Mouse (Mus musculus) heart, postnatal 0 days (tissue): Measurements from ENCODE around the gene Kit. TPM values are rescaled to one million over a fixed set of nuclear protein-coding genes. Genes with fewer than 3 reads are reported as not detected.
A peak's percentile ranks its signal among the peaks of the same experiment; 100 is the strongest.

Experiments
- ATAC-seq: fragments of 200-750 bp; cut with Nextera tagmentation; 2 replicates; pipeline ENCODE4 v1.8.0; 2017; ENCODE audit warnings: low read depth, moderate number of reproducible peaks, moderate library complexity; ENCODE audit not compliant: insufficient read depth
- DNase-seq: peaks from one replicate; pipeline ENCODE4 v3.0.0-alpha.2; 2016; ENCODE audit warnings: low spot score
- H3K27ac ChIP-seq: fragments of 300-500 bp; sonication (generic); 2 replicates; pipeline ENCODE4 v1.5.1; 2014; ENCODE audit warnings: low read depth, mild to moderate bottlenecking
- H3K27me3 ChIP-seq: fragments of 300-500 bp; sonication (generic); 2 replicates; pipeline ENCODE4 v1.6.1; 2014; ENCODE audit warnings: low read length, mixed read lengths; ENCODE audit not compliant: control insufficient read depth, insufficient read depth
- H3K36me3 ChIP-seq: fragments of 300-500 bp; sonication (generic); replicated peaks from 2 replicates; pipeline ENCODE4 v1.6.1; 2014; ENCODE audit warnings: low read length, mixed read lengths; ENCODE audit not compliant: control insufficient read depth, insufficient read depth
- H3K4me1 ChIP-seq: fragments of 300-500 bp; sonication (generic); 2 replicates; pipeline ENCODE4 v1.6.1; 2014; ENCODE audit warnings: antibody characterized with exemption; ENCODE audit not compliant: control insufficient read depth, insufficient read depth
- H3K4me2 ChIP-seq: fragments of 300-500 bp; sonication (generic); 2 replicates; pipeline ENCODE4 v1.6.1; 2014; ENCODE audit warnings: low read depth, mild to moderate bottlenecking, low read length, moderate library complexity
- H3K4me3 ChIP-seq: fragments of 300-500 bp; sonication (generic); 2 replicates; pipeline ENCODE4 v1.5.1; 2014; ENCODE audit warnings: low read depth, low read length
- H3K9ac ChIP-seq: fragments of 300-500 bp; sonication (generic); replicated peaks from 2 replicates; pipeline ENCODE4 v1.6.1; 2014; ENCODE audit warnings: low read depth, low read length, mixed read lengths
- H3K9me3 ChIP-seq: fragments of 300-500 bp; sonication (generic); replicated peaks from 2 replicates; pipeline ENCODE4 v1.6.1; 2016; ENCODE audit warnings: low read length; ENCODE audit not compliant: control insufficient read depth
- CTCF ChIP-seq: IDR thresholded peaks from 2 replicates; pipeline ENCODE4 v1.5.1; 2016; ENCODE audit warnings: antibody characterized with exemption, control low read depth, low read depth
- EP300 ChIP-seq: IDR thresholded peaks from 2 replicates; pipeline ENCODE4 v1.6.1; 2016; ENCODE audit warnings: antibody characterized with exemption, low read depth
- WGBS: fragments of 180-500 bp; shearing (Covaris S2); extraction: QIAGEN DNeasy Blood & Tissue Kit; methylation state at CpG from one replicate; pipeline ENCODE4 v1.1.7; 2014; 5-methylcytosine and 5-hydroxymethylcytosine counted together
- polyA plus RNA-seq: library from polyadenylated mRNA; unstranded; fragments of >200 nt; fragmentation: Nextera tagmentation; extraction: Ambion mirVana; gene quantifications from 2 replicates; pipeline ENCODE4 v1.2.1, GENCODE M21; 2015
- total RNA-seq: library from RNA; depleted of rRNA; stranded (reverse); fragments of >200 nt; gene quantifications from 2 replicates; pipeline ENCODE4 v1.2.3, GENCODE M21; 2014; ENCODE audit warnings: low replicate concordance

The Kit gene
- total and polyA plus RNA-seq, 2 experiments from 2014 or later, result 4.9 to 14.9 TPM

- TF ChIP-seq EP300 (no peak), CTCF (no peak)
These were observed 13.5 kb upstream of the Kit start for GRCm38 (mm10) chr5:75561231-75561630.

GRCm38 (mm10) chr5:75574151-75574851 is 415 bp upstream of the Kit start:
- TF ChIP-seq EP300, result no peak
- TF ChIP-seq CTCF, result no peak
- ATAC-seq (no peak), DNase-seq (no peak)
- no peaks in the 10 kb centered on the region for H3K36me3 ChIP-seq
- H3K27ac ChIP-seq, result no peak overlapping the region
- no peak overlapping the region for H3K9ac ChIP-seq
- peaks cover 30% of the 10 kb centered on the region for H3K27me3 ChIP-seq
- peaks cover 7% of the 10 kb centered on the region; the same call in 1 of the 2 replicates for H3K4me1 ChIP-seq
- H3K4me2 ChIP-seq, result peak overlapping the region; percentile 100
- WGBS, result 10% methylated on average over 27 of the region's 27 CpGs
- H3K9me3 ChIP-seq, result no peaks in the 10 kb centered on the region
- peak overlapping the region; percentile 70 for H3K4me3 ChIP-seq

More at GRCm38 (mm10) chr5:75561231-75561630, 13.5 kb upstream of the Kit start:
- H3K27ac ChIP-seq, result no peak overlapping the region
- no peaks in the 10 kb centered on the region for H3K4me1 ChIP-seq
- 86% methylated on average over 2 of the region's 2 CpGs for WGBS
- H3K9ac ChIP-seq, result no peak overlapping the region
- no peaks in the 10 kb centered on the region for H3K36me3 ChIP-seq
- no peak overlapping the region for H3K4me2 ChIP-seq
- H3K27me3 ChIP-seq, result no peaks in the 10 kb centered on the region
- no peaks in the 10 kb centered on the region for H3K9me3 ChIP-seq
- no peak for ATAC-seq
- no peak overlapping the region for H3K4me3 ChIP-seq
- DNase-seq, result no peak

GRCm38 (mm10) chr5:75575567-75576515 is 1.1 kb downstream of the Kit start:
- H3K27me3 ChIP-seq, result peaks cover 32% of the 10 kb centered on the region
- no peak overlapping the region for H3K27ac ChIP-seq
- H3K9me3 ChIP-seq, result no peaks in the 10 kb centered on the region
- peak; percentile 71 for DNase-seq
- H3K4me1 ChIP-seq, result peaks cover 7% of the 10 kb centered on the region; the same call in 1 of the 2 replicates
- H3K4me2 ChIP-seq, result peak overlapping the region; percentile 100
- H3K4me3 ChIP-seq, result peak overlapping the region; percentile 70
- no peak for TF ChIP-seq EP300
- peak; percentile 52 for TF ChIP-seq CTCF
- peak overlapping the region; percentile 56 for H3K9ac ChIP-seq
- no peaks in the 10 kb centered on the region for H3K36me3 ChIP-seq
- peak; percentile 78 for ATAC-seq
- 2% methylated on average over 53 of the region's 53 CpGs for WGBS

GRCm38 (mm10) chr5:75576741-75577140 is 2.0 kb downstream of the Kit start:
- Histone ChIP-seq H3K27me3 (peaks cover 32% of the 10 kb centered on the region), H3K9me3 (no peaks in the 10 kb centered on the region), H3K4me2 (peak overlapping the region; percentile 100), H3K4me1 (peaks cover 7% of the 10 kb centered on the region; the same call in 1 of the 2 replicates), H3K27ac (no peak overlapping the region), H3K9ac (no peak overlapping the region), H3K36me3 (no peaks in the 10 kb centered on the region), H3K4me3 (peak overlapping the region; percentile 3; the same call in 1 of the 2 replicates)
- whole genome bisulfite sequencing, result 46% methylated on average over 6 of the region's 6 CpGs
- DNase-seq, result no peak
- no peak for TF ChIP-seq CTCF
- no peak for TF ChIP-seq EP300
- no peak for ATAC-seq

GRCm38 (mm10) chr5:75578141-75578540 is 3.4 kb downstream of the Kit start:
- Histone ChIP-seq H3K4me2 (no peak overlapping the region), H3K9me3 (no peaks in the 10 kb centered on the region), H3K27me3 (peaks cover 32% of the 10 kb centered on the region), H3K4me1 (peaks cover 7% of the 10 kb centered on the region; the same call in 1 of the 2 replicates), H3K27ac (no peak overlapping the region), H3K9ac (no peak overlapping the region), H3K36me3 (no peaks in the 10 kb centered on the region), H3K4me3 (no peak overlapping the region)
- WGBS, result 49% methylated on average over 7 of the region's 7 CpGs
- DNase-seq, result no peak
- no peak for TF ChIP-seq EP300
- TF ChIP-seq CTCF, result no peak
- ATAC-seq, result no peak
